Mouse (Mus musculus): ENCODE measurements around the gene Dnajc16. TPM values are rescaled to one million over a fixed set of nuclear protein-coding genes. Genes with fewer than 3 reads are reported as not detected.

The Dnajc16 gene
- polyA plus RNA-seq, 1 experiment from 2014 or later: 3.7 TPM

DNA sequence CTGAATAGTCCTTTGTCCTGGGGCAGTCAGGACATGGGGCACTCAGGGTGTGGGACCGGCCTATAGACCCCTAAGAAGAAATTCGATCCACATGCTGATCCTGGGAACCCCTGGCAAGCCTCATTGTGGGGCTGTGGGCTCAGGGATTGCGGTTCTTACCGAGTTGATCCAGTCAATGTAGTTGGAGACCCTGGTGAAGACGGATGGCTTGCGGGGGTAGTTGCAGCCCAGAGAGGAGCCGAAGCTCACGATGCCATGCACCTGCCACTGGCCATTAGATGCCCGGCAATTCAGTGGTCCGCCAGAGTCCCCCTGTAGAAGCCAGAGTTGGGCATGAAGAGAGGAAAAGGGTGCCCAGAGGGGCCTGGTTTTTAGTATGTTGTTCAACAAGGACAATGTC is 27.0 kb upstream of the Dnajc16 start:
- no peaks in the 10 kb centered on the region for H3K27me3 ChIP-seq (replicated peaks; ENCODE audit: insufficient read depth, low read length)
- ATAC-seq: no peak
- no peaks in the 10 kb centered on the region for H3K9me3 ChIP-seq (ENCODE audit: low read length)
- H3K4me1 ChIP-seq (ENCODE audit: insufficient read depth, low read depth, low read length): no peaks in the 10 kb centered on the region
- WGBS: 71% methylated on average over 10 of the region's 10 CpGs
- peaks cover 13% of the 10 kb centered on the region for H3K36me3 ChIP-seq (ENCODE audit: insufficient read depth, low read length)
- H3K27ac ChIP-seq (ENCODE audit: low read length): no peak overlapping the region
- H3K4me3 ChIP-seq (ENCODE audit: low read depth, low read length): no peak overlapping the region
- H3K9ac ChIP-seq (replicated peaks; ENCODE audit: low read depth): no peak overlapping the region
- H3K4me2 ChIP-seq (replicated peaks; ENCODE audit: low read depth, low read length): no peak overlapping the region
- no peak for DNase-seq (ENCODE audit: low spot score)
- no peak for TF ChIP-seq CTCF (IDR thresholded peaks at IDR 0.05)
- TF ChIP-seq EP300 (IDR thresholded peaks at IDR 0.05): no peak

DNA sequence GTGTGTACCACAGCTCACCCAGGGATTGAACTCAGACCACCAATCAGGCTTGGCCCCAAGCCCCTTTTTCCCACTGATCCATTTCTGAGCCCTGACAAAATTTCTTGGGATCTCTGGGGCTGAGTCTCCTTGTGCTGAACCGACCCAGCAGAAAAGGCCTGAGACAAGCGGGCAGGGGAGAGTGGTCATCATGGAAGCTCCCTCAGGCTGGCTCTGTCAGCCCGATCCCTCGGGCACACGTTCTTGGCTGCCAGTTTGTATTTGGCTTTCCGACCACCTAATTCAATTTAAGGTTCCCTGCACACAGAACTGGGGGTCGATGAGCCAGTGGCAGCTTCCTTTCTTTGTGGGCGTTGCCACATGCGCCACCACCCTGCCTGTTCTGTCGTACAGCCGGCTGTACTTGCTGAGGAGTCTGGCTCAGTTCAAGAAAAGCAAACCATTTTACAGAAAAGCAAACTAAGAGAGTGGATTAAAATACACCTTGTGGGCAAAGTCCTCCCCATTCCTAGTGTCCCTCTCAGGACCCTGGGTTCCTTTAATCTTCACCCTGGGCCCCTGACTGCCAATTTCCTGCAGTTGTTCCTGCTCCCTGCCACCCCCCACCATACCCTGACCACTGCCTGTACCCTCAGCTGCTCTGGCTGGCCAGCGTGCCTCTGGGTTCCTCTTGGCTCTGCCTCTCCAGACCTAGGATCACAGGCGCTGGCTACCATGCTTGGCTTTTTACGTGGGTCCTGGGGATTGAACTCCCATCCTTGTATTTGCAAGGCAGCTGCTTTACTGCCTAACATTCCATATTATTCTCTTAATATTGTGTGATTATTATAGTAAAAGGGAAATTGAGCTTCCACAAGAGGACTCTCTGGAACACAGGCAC is 26.3 kb upstream of the Dnajc16 start:
- no peaks in the 10 kb centered on the region for H3K9me3 ChIP-seq (ENCODE audit: low read length)
- TF ChIP-seq CTCF (IDR thresholded peaks at IDR 0.05) (no peak), EP300 (IDR thresholded peaks at IDR 0.05) (no peak)
- H3K4me3 ChIP-seq (ENCODE audit: low read depth, low read length): no peak overlapping the region
- H3K4me1 ChIP-seq (ENCODE audit: insufficient read depth, low read depth, low read length): no peaks in the 10 kb centered on the region
- DNase-seq (ENCODE audit: low spot score) (no peak), ATAC-seq (no peak)
- H3K36me3 ChIP-seq (ENCODE audit: insufficient read depth, low read length): peaks cover 19% of the 10 kb centered on the region
- WGBS: 66% methylated on average over 14 of the region's 14 CpGs
- no peak overlapping the region for H3K9ac ChIP-seq (replicated peaks; ENCODE audit: low read depth)
- no peaks in the 10 kb centered on the region for H3K27me3 ChIP-seq (replicated peaks; ENCODE audit: insufficient read depth, low read length)
- no peak overlapping the region for H3K4me2 ChIP-seq (replicated peaks; ENCODE audit: low read depth, low read length)
- H3K27ac ChIP-seq (ENCODE audit: low read length): no peak overlapping the region

DNA sequence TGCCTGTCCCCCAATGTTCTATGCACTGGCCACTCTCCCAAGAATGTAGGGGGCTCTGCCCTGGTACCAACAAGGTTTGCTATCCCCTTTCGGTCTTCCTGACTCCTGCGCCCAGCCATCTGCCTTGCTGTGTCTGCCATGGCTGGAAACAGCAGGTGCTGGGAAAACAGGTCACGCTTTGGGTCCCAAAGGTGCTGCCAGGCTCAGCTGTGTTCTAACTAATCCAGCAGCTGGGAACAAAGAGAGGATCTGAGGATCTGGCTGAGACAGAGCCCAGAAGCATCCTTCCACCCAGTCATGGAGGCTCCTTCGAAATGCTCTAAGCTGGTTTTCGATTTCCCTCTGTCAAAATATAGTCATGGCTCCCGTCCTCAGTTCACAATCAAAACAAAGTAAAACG is 25.5 kb upstream of the Dnajc16 start:
- WGBS: 87% methylated on average over 7 of the region's 7 CpGs
- ATAC-seq (no peak), DNase-seq (ENCODE audit: low spot score) (no peak)
- TF ChIP-seq EP300 (IDR thresholded peaks at IDR 0.05) (no peak), CTCF (IDR thresholded peaks at IDR 0.05) (no peak)
- H3K9ac ChIP-seq (replicated peaks; ENCODE audit: low read depth): no peak overlapping the region
- H3K4me3 ChIP-seq (ENCODE audit: low read depth, low read length): no peak overlapping the region
- H3K27ac ChIP-seq (ENCODE audit: low read length): no peak overlapping the region
- peaks cover 27% of the 10 kb centered on the region for H3K36me3 ChIP-seq (ENCODE audit: insufficient read depth, low read length)
- no peak overlapping the region for H3K4me2 ChIP-seq (replicated peaks; ENCODE audit: low read depth, low read length)
- H3K4me1 ChIP-seq (ENCODE audit: insufficient read depth, low read depth, low read length): no peaks in the 10 kb centered on the region
- H3K9me3 ChIP-seq (ENCODE audit: low read length): no peaks in the 10 kb centered on the region
- H3K27me3 ChIP-seq (replicated peaks; ENCODE audit: insufficient read depth, low read length): no peaks in the 10 kb centered on the region

DNA sequence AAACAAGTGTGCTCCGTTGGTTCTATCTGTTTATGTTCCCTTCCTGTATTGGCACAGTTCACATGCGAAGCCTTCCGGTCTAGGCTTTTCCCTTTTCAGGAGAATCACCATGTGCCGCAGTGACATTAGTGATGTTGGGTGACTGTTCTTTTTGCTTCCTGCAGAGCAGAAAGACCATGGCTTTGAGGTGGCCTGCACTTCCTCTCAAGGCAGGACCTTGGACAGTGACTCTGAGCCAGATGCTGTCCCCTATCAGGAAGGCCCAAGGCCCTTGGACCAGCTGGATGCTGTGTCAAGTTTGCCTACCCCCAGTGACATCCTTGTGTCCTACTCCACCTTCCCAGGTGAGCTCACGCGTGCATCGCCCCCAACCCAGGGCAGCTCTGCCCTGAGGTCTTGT is 20.6 kb upstream of the Dnajc16 start:
- no peak overlapping the region for H3K27ac ChIP-seq (ENCODE audit: low read length)
- H3K27me3 ChIP-seq (replicated peaks; ENCODE audit: insufficient read depth, low read length): no peaks in the 10 kb centered on the region
- no peaks in the 10 kb centered on the region for H3K9me3 ChIP-seq (ENCODE audit: low read length)
- H3K9ac ChIP-seq (replicated peaks; ENCODE audit: low read depth): no peak overlapping the region
- H3K36me3 ChIP-seq (ENCODE audit: insufficient read depth, low read length): peaks cover 58% of the 10 kb centered on the region
- ATAC-seq: no peak
- 89% methylated on average over 7 of the region's 7 CpGs for WGBS
- no peak overlapping the region for H3K4me2 ChIP-seq (replicated peaks; ENCODE audit: low read depth, low read length)
- no peaks in the 10 kb centered on the region for H3K4me1 ChIP-seq (ENCODE audit: insufficient read depth, low read depth, low read length)
- no peak for TF ChIP-seq CTCF (IDR thresholded peaks at IDR 0.05)
- no peak for TF ChIP-seq EP300 (IDR thresholded peaks at IDR 0.05)
- H3K4me3 ChIP-seq (ENCODE audit: low read depth, low read length): no peak overlapping the region
- no peak for DNase-seq (ENCODE audit: low spot score)

DNA sequence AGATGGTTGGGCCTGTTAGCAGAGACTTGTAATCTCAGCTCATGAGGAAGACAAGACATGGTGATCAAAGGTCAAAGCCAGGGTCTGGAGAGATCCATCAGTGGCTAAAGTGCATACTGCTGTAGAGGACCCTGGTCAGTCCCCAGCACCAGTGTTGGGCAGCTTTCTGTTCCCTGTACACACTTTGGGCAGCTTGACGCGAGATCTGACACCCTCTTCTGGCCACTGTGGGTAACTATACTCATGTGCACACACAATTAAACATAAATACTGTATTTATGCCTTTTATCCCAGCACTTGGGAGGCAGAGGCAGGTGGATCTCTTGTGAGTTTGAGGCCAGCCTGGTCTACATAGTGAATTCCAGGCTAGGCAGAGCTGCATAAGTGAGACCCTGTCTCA is 20.2 kb upstream of the Dnajc16 start:
- Histone ChIP-seq H3K9ac (replicated peaks; ENCODE audit: low read depth) (no peak overlapping the region), H3K4me1 (ENCODE audit: insufficient read depth, low read depth, low read length) (no peaks in the 10 kb centered on the region), H3K36me3 (ENCODE audit: insufficient read depth, low read length) (peaks cover 59% of the 10 kb centered on the region), H3K4me2 (replicated peaks; ENCODE audit: low read depth, low read length) (no peak overlapping the region), H3K4me3 (ENCODE audit: low read depth, low read length) (no peak overlapping the region), H3K9me3 (ENCODE audit: low read length) (no peaks in the 10 kb centered on the region), H3K27ac (ENCODE audit: low read length) (no peak overlapping the region), H3K27me3 (replicated peaks; ENCODE audit: insufficient read depth, low read length) (no peaks in the 10 kb centered on the region)
- DNase-seq (ENCODE audit: low spot score) (no peak), ATAC-seq (no peak)
- WGBS: 94% methylated on average over 2 of the region's 2 CpGs
- no peak for TF ChIP-seq EP300 (IDR thresholded peaks at IDR 0.05)
- TF ChIP-seq CTCF (IDR thresholded peaks at IDR 0.05): no peak

DNA sequence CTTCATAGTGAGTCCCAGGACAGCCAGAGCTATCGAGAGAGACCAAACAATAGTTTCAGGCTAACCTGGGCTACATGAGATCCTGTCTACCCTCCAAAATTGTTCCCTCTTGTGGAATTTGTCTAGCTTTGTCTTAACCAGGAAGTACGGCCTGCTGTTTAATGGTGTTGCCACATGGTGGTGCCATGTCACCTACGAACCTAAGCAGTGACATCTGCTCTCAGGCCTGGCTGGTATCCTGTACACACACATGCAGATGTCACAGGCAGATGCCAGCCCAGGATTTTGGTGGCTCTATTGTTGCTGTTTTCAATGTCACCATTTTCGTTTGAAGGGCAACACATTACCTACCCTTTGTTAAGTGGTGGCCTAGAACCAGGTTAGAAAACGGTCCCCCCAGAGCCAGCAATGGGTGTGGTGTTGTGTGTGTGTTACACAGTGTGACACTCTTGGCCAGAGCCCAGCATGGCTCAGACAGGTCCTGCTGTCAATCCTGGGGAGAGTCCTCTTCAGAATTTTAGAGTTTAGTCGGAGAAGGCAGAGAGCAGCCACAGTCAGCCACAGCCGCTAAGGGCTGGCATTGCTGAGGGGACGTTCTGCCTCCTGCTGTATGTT is 19.2 kb upstream of the Dnajc16 start:
- WGBS: 78% methylated on average over 8 of the region's 8 CpGs
- DNase-seq (ENCODE audit: low spot score) (peak; percentile 27), ATAC-seq (0 out of 2 replicates have a peak, but pooled peaks have one; percentile 37)
- Histone ChIP-seq H3K4me3 (ENCODE audit: low read depth, low read length) (no peak overlapping the region), H3K4me2 (replicated peaks; ENCODE audit: low read depth, low read length) (no peak overlapping the region), H3K27ac (ENCODE audit: low read length) (no peak overlapping the region), H3K4me1 (ENCODE audit: insufficient read depth, low read depth, low read length) (no peaks in the 10 kb centered on the region), H3K9ac (replicated peaks; ENCODE audit: low read depth) (no peak overlapping the region), H3K36me3 (ENCODE audit: insufficient read depth, low read length) (peaks cover 67% of the 10 kb centered on the region), H3K9me3 (ENCODE audit: low read length) (no peaks in the 10 kb centered on the region), H3K27me3 (replicated peaks; ENCODE audit: insufficient read depth, low read length) (no peaks in the 10 kb centered on the region)
- no peak for TF ChIP-seq EP300 (IDR thresholded peaks at IDR 0.05)
- TF ChIP-seq CTCF (IDR thresholded peaks at IDR 0.05): peak; percentile 75
